Mouse (Mus musculus) heart, adult 2 months (tissue): Measurements from ENCODE around the gene Ncor2.

Source experiments
- CTCF ChIP-seq: fragments of 200-600 bp; IDR thresholded peaks from 2 replicates; pipeline ENCODE4 v1.8.1; 2022; ENCODE audit warnings: antibody characterized with exemption, mild to moderate bottlenecking, moderate library complexity
- EP300 ChIP-seq: fragments of 200-500 bp; IDR thresholded peaks from 2 replicates; pipeline ENCODE4 v1.6.1; 2011; ENCODE audit warnings: low read depth, low read length, control low read depth; ENCODE audit not compliant: insufficient read depth
- POLR2A ChIP-seq: fragments of 200-500 bp; IDR thresholded peaks from 2 replicates; pipeline ENCODE4 v1.6.1; 2011; ENCODE audit warnings: mild to moderate bottlenecking, low read depth, low read length, control low read depth; ENCODE audit not compliant: insufficient read depth

GRCm38 (mm10) chr5:125052603-125053488, 126.2 kb downstream of the Ncor2 start:
- TF ChIP-seq CTCF: no peak
- no peak for TF ChIP-seq POLR2A
- TF ChIP-seq EP300: peak; percentile 88
